In the genomic region with DNA sequence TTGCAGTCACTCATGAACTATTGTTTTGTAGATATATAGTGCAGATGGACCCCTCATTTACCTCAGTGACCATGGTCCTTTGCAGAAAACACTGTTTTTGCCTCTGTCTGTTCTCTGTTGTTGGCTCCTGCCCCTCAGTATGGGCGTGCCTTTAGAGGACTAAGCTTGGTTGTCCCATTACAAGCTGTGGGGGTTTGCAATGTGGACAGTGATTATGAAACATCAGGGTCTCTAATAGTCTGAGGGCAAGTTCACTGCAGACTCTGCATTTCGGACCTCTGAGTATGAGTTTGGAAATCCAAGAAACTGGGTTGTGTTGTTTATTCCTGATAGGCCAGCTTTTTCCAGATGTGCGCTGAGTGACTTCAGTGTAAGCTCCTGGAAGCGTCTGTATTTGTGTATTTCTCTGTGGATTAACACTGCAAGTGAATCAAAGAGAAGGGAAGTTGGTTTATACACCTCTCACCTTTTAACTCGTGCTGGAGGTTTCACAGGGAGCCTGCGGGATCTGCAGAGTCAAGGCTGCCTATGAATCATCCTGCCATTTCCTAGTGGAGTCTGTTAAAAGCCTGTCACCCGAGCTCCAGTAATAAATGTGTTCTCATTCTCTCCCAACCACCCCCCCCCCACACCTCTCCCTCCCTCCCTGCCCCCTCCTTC, we compare ENCODE assay signal across 14 mouse cellular contexts. TPM values are rescaled to one million over a fixed set of nuclear protein-coding genes. Genes with fewer than 3 reads are reported as not detected.
DNase-seq lines count a peak whose midpoint lies in the region; ATAC-seq lines count a peak whose summit lies in the region.
"Had no signal": no experiment of that assay in that cellular context is flagged by ENCODE, and none has a peak within 500 bp of the region (broad histone marks: within the 10 kb centered on the region; RNA-seq: fewer than 3 reads in every experiment).

No protein-coding gene starts in this region.

- no peak overlapping the region for H3K27ac ChIP-seq in kidney, embryonic 14.5 days (ENCODE audit: low read depth, low read length)
- H3K27ac ChIP-seq in kidney, embryonic 15.5 days = no peak overlapping the region
- H3K27ac ChIP-seq: embryonic facial prominence, embryonic 15.5 days; intestine, embryonic 15.5 days; midbrain, embryonic 12.5 days had no signal

- no peak overlapping the region for H3K4me3 ChIP-seq in kidney, embryonic 14.5 days (ENCODE audit: low read length)
- H3K4me3 ChIP-seq in kidney, embryonic 15.5 days (replicated peaks) = no peak overlapping the region
- H3K4me3 ChIP-seq: embryonic facial prominence, embryonic 15.5 days; intestine, embryonic 15.5 days; midbrain, embryonic 12.5 days had no signal

- H3K36me3 ChIP-seq in kidney, embryonic 14.5 days (ENCODE audit: control insufficient read depth, insufficient read depth, low read length) = no peaks in the 10 kb centered on the region
- H3K36me3 ChIP-seq in kidney, embryonic 15.5 days = no peaks in the 10 kb centered on the region
- H3K36me3 ChIP-seq: embryonic facial prominence, embryonic 15.5 days; intestine, embryonic 15.5 days; midbrain, embryonic 12.5 days had no signal

- peak; percentile 70 for ATAC-seq in kidney, embryonic 14.5 days (ENCODE audit: low FRiP score, low TSS enrichment)
- no peak for ATAC-seq in kidney, embryonic 15.5 days (replicated peaks; ENCODE audit: low FRiP score)
- no peak for ATAC-seq in erythroblast, adult 5-6 weeks (replicated peaks; ENCODE audit: low FRiP score, poor library complexity, severe bottlenecking)
- ATAC-seq: intestine, embryonic 15.5 days had no signal

- H3K4me1 ChIP-seq in kidney, embryonic 14.5 days (ENCODE audit: control insufficient read depth, insufficient read depth, low read length) = 0 out of 2 replicates have a peak, but pooled peaks cover 6% of the 10 kb centered on the region
- peaks cover 12% of the 10 kb centered on the region; the same call in 1 of the 2 replicates for H3K4me1 ChIP-seq in kidney, embryonic 15.5 days
- H3K4me1 ChIP-seq: embryonic facial prominence, embryonic 15.5 days; intestine, embryonic 15.5 days had no signal

- no peaks in the 10 kb centered on the region for H3K27me3 ChIP-seq in kidney, embryonic 14.5 days (ENCODE audit: control insufficient read depth, insufficient read depth, low read length)
- H3K27me3 ChIP-seq in kidney, embryonic 15.5 days = no peaks in the 10 kb centered on the region
- H3K27me3 ChIP-seq: embryonic facial prominence, embryonic 15.5 days; intestine, embryonic 15.5 days; midbrain, embryonic 12.5 days had no signal

- H3K9ac ChIP-seq in kidney, embryonic 14.5 days (ENCODE audit: low read depth, low read length) = no peak overlapping the region
- H3K9ac ChIP-seq in kidney, embryonic 15.5 days = no peak overlapping the region
- H3K9ac ChIP-seq: embryonic facial prominence, embryonic 15.5 days; intestine, embryonic 15.5 days; midbrain, embryonic 12.5 days had no signal

- H3K9me3 ChIP-seq in kidney, embryonic 14.5 days (ENCODE audit: control insufficient read depth, low read length) = peaks cover 5% of the 10 kb centered on the region
- H3K9me3 ChIP-seq in kidney, embryonic 15.5 days (replicated peaks) = no peaks in the 10 kb centered on the region
- H3K9me3 ChIP-seq: embryonic facial prominence, embryonic 15.5 days; intestine, embryonic 15.5 days had no signal

- WGBS in kidney, embryonic 14.5 days = 24% methylated on average over 7 of the region's 7 CpGs
- WGBS in kidney, embryonic 15.5 days = 26% methylated on average over 7 of the region's 7 CpGs

- peak; percentile 34 for DNase-seq in embryo, embryonic 10 days (ENCODE audit: low spot score)
- DNase-seq in embryo, embryonic 9.5 days (ENCODE audit: extremely low spot score) = no peak
- peak; percentile 80 for DNase-seq in NIH3T3 (ENCODE audit: low read depth)
- DNase-seq in mesoderm, embryonic 11.5 days (ENCODE audit: low read depth, low spot score) = peak; percentile 51
- no peak for DNase-seq in c-Kit-positive CD71-positive TER-119-positive erythroid progenitor cells, embryonic 14.5 days (ENCODE audit: low spot score)
- DNase-seq: layer of hippocampus, adult 9-11 months; right cerebral cortex, adult 18-20 months had no signal

- no peak overlapping the region for H3K4me2 ChIP-seq in kidney, embryonic 14.5 days (replicated peaks; ENCODE audit: low read depth, low read length)
- H3K4me2 ChIP-seq in kidney, embryonic 15.5 days = no peak overlapping the region
- H3K4me2 ChIP-seq: embryonic facial prominence, embryonic 15.5 days; intestine, embryonic 15.5 days; liver, embryonic 11.5 days; midbrain, embryonic 12.5 days had no signal

RNA-seq across cellular contexts. Expression of a gene that starts 58.7 kb away (rescaled TPM):
- polyA plus RNA-seq in kidney, embryonic 14.5 days (2014; fragmentation: Nextera tagmentation; extraction: Ambion mirVana) = 3.1 and 5.9 TPM in 2 replicates
- 10.5 and 12.7 TPM in 2 replicates for polyA plus RNA-seq in kidney, embryonic 15.5 days (2015; fragmentation: Nextera tagmentation; extraction: Ambion mirVana)
- 12.7 and 15.4 TPM in 2 replicates for total RNA-seq in erythroblast, adult 5-6 weeks (2015; ENCODE audit: low replicate concordance)
- total RNA-seq in erythroblast, adult 5-6 weeks (2017; ENCODE audit: low replicate concordance) = 10.9 and 13.3 TPM in 2 replicates

Comparison
In these comparisons a context has a peak if more than half of its experiments do, and no peak if none do; other contexts are left out.
1. DNase-seq: peak in embryo, embryonic 10 days (single experiment), NIH3T3 (single experiment) and mesoderm, embryonic 11.5 days (single experiment); none in embryo, embryonic 9.5 days (single experiment) and c-Kit-positive CD71-positive TER-119-positive erythroid progenitor cells, embryonic 14.5 days (single experiment).